Mouse (Mus musculus) MEL-GATA-1-ER (cell line): Measurements from ENCODE around the gene Nfya.

ENCODE experiments used
- DNase-seq: peaks from one replicate; pipeline ENCODE4 v3.0.0-alpha.2; 2012; ENCODE audit warnings: low read depth; ENCODE audit errors: extremely low read depth

The Nfya gene

DNA sequence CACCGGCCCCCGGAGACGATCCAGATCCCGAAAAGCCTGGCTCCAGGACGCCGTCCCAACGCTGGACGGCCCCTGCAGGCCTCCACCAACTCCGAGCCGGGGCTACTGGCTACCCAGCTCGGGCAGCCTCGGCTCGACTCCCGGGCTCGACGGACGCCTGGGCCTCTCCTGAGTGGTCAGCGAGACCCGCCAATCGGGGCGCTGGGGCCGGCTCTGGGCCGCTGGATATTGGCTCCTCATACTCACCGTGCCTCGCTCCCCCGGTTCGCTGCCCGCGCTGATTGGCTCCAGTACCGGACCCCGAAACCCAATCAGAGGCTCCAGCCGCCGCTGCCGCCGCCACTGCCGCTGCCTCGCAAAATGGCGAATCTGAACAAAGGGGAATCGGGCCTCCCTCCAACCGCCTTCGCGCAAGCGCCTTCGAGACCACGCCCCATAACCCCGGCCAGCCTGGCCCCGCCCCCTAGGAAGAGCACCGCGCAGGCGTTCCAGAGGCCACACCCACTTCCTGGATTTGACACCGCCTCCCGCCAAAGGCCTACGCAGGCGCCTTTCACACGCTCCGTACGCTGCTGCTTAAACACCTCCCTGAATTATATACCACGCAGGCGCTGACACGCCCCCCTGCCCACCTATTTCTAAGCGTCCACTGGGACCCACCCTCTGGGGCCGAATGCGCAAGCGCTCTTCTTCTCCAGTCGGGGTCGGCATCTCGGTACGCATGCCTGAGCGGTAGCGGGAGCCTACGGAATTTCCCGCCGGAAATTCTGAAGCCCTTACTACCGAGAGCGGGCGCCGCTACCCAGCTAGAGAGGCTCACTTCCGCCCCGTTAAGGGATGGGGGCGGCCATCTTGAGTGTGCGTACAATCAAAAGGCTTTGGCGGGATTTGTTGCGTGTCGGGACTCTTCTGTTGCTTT, at the start of gene Nfya, which contains the start of gene Oard1:
TSS of gene Nfya (minus strand) at position 527 of the 919 bp plus-strand sequence.
TSS of gene Oard1 (plus strand) at position 635 of the 919 bp plus-strand sequence.
- DNase-seq: peak; percentile 97

DNA sequence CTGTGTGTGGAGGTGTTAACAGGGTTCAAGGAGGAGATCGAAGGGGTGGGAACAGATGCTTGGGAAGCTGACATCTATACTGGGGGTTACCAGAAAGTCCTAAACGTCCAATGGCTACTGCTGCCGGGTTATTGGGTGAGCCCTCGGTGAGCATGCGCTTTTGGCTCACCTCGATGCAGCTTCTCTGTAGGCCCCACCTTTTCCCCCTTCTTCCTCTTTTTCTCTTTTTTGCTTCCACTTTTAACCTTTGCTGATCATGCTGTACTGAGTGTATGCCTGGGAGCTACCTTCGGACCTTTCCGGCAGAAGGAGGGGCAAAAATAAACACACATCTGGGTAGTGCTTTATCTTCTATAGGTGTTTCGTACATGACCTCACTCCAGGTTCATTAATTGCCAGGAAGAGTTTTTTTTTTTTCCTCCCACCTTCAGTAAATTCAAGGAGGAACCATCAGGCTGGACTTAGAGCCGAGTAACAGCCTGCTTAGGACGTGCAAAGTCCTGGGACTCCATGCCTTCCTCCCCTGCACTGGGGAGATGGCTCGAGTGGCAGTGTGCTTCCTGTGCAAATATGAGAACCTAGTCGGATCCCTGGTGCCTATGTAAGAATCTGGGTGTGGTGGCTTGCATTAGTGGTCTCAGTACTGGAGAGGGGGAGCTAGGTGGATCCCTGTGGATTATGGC, 48.4 kb upstream of the Nfya start:
- peak; percentile 86 for DNase-seq

DNA sequence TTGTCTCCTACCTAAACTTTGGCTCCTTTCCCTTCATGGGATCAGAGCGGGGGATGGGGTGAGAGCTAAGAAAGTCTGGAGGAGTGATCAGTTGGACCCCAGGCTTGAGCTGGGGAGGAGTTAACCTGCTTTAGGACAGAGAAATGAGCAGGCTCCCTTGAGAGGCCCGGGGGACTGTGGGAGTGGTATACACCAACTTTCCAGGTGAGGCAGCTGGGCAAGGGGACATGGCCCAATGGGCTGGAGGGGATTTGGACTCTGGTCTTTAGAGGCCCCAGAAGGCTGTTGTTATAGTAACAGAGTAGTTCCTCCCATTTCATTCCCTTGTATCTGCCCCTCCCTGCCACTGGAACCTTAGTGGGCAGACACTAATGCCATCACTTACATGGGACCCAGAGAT, 46.2 kb upstream of the Nfya start:
- no peak for DNase-seq

DNA sequence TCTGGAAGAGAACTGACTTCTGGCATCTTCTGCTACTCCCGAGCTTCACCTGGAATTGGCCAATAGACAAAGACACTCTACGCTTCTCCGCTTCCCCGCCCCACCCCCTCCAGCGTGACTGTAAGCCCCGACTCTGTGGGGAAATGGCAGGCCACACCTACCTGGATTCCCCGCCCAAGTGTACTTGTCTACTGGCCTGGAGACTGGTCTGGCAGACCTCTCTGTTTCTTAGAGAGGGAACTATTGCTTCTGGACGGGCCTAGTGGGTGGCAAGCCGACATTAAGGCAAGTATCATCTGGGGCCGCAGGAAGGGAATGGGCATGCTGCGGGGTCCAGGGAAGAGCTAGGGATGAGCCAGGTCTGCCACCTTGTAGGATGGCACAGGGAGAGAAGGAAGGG, 45.0 kb upstream of the Nfya start, which contains the start of gene Unc5cl:
TSS of gene Unc5cl (plus strand) at position 214 of the 400 bp plus-strand sequence.
- peak; percentile 78 for DNase-seq

DNA sequence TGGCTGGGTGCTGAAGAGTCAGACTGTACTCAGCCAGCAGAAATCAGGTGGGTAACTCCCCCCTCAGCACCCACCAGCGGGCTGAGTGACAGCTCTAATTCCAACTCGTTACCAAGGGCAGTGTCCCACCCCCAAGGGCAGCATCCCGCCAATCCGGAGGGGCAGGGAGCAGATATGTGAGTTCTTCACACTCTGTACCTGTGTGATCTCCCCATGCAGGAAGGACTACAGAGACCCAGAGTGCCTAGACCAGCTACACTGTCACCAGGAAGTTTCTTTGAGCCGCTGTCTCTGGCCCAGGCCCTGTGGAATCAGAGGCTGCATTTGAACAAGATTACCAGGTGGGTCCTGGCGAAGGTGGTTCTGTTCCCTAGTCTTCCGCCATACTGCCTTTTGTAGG, 44.5 kb upstream of the Nfya start:
- no peak for DNase-seq

DNA sequence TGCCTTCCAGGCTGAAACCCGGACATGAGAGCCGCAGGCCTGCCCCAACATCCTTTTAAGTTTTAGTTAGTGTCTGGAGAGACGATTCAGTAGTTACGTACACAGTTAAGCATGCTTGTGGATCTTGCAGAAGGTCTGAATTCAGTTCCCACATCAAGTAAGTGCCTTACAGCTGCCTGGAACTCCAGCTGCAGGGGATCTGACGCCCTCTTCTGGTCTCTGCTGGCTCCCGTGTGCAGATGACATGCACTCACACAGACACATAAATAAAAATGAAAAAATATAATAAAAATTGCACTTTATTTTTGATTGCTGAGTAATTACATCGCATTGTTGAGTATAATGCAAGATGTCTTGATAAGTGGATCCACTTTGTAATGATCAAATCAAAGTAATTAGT, 43.8 kb upstream of the Nfya start:
- DNase-seq: no peak

DNA sequence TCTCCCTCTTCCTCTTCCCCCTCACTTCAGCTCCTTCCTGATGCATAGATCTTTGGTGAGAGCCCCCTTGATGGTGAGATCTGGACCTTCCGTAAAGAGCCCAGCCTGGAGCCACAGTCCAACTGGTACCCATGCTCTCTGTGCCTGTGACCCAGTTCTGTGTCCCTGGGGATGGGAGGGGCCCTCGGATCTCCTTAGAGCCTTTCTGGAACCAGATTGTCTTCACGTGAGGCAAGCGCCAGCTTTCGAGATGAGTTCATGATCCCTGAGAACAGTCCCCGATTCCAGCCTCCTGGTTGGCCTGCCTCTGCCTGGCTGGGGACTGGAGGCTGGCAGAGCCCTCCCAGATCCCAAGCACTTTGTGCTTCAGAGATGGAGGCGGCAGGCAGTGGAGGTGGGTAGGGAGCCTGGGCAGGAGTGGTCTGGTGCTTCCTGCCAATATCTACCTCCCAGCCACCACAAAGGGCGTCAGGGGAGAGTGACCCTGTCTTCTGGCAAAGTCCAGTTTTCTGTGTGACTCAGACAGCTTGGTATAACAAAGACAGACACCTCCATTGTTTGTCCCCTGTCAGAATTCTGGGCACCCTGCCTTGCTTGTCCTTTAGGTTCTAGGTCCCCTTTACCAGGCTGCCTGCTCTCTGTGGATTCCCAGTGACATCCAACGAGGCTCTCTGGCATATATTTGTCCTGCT, 42.2 kb upstream of the Nfya start:
- no peak for DNase-seq

DNA sequence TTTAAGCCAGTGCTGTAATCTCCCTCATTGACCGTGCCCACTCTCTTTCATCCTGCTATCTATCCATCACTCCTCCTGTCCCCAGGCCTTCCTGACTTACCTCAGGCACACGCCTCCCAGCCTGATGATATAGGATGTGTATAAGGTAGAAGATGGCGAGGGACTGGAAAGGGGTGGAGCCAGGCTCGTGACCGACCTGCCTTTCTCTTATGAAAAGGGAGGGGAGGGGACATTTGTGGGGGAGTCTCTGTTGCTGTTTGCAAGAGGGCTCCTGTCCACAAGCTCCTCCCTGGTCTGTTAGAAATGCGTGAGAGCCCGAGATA, 41.6 kb upstream of the Nfya start, which contains the start of gene Tspo2:
TSS of gene Tspo2 (minus strand) at position 170 of the 323 bp plus-strand sequence.
- DNase-seq: peak; percentile 85

DNA sequence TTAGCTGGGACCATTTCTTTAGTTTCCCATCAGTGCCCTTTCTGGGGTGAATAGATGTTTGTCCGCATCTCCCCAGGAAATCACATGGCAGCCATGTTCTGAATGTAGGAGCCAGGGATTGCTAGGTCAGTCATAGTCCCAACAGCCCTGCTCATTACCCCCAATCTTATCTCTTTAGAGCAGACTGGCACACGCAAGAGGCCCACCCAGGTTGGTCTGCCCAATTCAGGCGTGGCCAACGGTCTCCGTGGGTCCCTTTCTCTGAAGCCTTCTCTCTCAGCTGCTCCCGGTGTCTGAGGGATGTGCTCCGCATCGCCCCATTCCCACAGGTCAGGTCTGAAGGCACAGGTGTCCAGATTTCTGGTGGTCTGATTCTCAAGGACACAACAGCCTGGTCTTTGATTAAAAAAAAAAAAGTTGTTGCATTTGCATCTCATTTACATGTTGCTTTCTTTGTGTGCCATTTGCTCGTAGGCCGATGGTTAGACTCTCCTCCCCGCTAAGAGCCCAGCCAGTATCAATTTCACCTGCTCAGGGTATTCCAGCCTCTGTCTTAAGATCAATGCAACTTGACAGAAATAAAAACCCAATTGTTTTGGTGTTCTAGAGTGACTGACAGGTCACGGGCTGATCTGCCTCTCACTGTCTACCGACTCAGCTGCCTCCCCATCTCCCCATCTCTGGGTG, 41.1 kb upstream of the Nfya start:
- DNase-seq: no peak

DNA sequence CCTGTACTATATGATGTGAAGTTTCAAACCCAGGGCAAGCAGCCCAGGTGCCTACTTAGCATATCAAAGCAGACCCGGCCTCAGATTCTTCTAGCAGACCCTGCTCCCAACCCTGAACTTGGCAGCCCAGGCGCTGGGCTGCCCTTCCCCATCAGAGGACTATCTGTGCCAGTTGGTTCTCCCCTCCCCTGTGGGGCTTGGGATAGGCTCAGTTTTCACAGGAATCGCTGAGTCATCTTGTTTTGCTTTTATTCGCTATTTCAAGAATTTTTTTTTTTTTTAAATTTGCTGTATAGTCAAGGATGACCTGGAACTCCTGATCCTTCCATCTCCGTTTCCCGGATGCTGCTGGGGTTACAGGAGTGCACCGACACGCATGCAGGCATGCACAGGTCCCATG, 38.0 kb upstream of the Nfya start:
- no peak for DNase-seq

DNA sequence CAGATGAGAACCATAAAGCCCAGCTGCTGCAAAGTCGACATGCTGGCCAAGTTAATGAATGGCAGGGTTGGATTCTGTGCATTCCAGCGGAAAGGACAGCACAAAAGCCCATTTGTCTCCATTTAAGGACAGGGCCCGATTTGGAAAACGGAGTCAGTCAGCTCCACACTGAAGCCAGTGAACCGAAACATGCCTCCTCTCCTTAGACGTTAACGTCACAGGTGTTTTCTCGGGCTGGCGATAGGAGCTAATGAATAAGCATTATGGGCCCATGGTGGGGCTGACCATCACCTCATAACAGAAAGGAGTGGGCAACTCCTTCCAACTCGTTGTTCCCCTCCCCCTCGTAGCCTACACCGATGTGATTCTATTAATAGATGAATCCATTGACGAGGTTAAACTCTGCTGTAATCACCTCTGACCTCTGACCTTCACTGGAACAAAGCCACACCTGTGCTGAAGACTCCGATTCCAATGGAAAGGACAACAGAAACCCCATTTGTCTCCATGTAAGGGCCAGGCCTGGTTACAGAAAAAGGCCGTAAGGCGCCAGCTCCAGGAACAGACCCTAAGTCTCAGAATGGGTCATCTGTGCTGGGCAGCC, 33.9 kb upstream of the Nfya start:
- DNase-seq: no peak

DNA sequence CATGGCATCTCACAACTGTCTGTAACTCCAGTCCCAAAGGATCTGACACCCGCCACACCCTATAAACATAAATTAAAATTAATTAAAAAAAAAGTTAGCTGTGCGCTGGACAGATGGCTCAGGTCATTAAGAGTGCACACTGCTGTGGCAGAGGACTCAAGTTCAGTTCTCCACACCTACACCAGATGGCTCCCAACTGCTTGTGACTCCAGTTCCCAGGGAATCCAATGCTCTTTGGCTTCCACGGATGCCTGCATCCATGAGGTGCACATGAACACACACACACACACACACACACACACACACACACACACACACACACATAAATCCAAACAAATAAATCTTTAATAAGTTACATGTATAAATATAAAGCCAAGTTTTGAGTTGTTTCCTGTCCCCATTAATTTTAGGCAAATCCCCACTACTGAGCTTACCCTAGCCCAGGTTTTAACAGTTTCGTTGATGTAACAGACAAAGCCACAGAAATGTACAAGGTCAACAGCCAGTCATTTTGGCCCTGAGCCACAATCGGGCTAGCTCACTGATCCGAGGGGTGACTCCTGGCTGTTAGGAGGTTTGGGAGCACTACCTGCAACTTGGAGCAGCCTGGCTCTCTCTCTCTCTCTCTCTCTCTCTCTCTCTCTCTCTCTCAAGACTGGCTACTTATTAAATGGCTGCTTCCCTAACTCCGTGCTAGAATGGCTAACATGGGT, 33.2 kb upstream of the Nfya start:
- no peak for DNase-seq

DNA sequence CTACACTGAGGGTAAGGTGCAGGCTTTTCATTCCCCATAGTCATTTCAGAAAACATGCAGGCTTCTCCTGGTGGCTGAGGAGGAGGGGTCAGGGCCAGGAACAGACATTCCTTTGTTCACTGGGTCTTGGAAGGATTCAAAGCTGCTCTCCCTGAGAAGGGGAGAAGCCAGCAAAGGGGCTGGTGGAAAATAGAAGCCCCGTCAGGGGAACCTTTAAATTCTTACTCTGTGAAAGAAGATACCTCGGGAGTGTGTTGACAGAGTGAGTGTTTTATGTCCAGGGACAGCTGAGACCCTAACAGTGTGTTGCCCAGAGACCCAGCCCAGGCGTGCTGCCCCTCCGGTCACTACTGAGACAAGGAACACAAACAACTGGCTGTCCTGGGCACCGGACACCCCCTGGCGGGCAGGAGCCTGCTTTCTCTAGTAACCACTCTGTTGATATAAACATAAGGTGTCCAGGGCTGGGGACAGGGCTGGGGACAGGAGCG, 27.8 kb upstream of the Nfya start:
- DNase-seq: no peak

DNA sequence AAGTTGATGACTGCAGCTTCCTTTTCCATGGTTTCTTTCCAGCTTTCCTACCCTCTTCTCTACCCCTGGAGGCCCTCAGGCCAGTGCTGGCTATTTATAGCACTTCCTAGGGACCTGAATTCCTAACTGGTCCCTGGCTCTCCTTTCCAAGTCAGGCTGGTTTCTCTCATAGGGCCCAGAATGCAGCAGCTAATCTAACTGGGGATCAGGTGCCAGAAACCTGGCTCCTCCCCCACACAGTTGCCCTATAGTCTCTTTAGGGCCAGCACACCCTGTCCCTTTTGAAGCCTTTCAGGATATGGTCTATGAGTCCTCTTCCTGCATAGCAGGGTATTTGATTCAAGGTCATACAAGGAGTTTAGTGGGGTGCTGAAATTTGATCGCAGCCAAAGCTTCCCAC, 26.8 kb upstream of the Nfya start:
- no peak for DNase-seq

DNA sequence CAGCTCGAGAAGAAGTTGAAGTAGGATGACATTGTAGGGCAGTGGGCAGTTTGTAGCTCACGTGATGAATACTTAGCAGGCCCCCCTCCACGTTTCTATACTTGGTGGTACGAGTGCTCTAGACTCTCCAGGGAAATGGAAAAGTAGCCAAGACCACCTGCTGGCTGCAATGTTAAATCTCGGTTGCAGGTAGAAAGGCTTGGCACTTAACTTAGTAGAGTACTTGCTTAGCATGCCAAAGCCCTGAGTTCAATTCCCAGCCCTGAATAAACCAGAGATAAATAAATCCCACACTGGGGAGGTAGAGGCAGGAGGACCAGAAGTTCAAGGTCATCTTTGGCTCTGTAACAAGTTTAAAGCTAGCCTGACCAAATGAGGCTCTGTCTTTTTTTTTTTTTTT, 24.8 kb upstream of the Nfya start:
- no peak for DNase-seq

DNA sequence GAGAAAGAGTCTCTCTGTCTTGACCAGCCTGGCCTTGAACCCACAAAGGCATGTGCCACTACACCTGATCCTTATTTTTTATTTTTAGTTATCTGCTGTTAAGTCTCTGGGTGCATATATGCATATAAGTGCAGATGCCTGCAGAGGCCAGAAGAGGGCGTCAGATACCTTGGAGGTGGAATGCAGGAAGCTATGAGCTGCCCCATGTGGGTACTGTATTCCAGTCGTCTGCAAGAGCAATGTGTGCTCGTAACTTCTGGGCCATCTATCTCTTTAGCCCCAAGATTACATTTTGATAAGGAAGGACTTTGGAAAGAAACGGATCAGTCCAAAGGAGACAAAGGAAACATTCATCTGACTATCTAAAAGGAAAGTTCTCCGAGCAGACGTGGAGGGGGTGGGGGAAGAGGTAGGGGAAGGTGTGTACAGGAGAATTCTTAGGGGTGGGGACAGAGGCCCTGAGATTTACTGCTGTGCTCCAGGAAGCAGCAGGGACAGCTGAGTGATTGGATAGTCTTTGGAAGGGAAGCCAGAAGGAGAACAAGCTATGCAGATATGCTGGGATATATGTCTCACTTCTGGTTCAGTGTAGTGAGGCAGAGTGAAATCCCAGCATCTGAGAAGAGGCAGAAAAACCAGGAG, 24.1 kb upstream of the Nfya start:
- no peak for DNase-seq

DNA sequence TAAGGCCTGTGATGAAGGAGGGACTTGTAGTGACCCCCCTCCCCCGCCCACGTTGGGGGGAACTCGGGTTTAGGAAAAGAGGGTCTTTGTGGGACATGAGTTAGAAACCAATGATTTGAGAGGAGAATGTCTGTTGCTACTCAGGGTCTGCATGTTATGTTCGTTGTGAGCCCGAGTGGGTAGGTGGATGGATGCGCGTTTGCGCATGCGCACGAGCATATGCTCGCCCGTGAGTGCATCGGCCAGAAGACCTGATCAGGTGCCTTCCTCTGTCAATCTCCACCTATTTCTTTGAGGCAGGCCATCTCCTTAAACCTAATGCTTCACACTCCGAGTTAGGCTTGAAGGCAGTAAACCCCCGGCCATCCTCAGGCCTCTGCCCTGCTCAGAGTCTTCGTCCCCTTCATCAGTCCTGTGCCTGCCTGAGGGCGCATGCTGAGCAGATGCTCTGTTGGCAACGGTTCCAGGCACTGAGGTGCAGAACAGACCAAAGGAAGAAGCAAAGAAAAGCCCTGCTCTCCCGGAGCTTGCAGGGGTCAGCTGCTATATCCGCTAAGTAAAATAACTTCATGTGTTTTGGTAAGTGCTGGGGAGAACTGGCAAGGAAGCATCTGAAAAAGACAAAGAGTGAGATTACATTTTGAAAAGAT, 23.4 kb upstream of the Nfya start:
- DNase-seq: no peak

DNA sequence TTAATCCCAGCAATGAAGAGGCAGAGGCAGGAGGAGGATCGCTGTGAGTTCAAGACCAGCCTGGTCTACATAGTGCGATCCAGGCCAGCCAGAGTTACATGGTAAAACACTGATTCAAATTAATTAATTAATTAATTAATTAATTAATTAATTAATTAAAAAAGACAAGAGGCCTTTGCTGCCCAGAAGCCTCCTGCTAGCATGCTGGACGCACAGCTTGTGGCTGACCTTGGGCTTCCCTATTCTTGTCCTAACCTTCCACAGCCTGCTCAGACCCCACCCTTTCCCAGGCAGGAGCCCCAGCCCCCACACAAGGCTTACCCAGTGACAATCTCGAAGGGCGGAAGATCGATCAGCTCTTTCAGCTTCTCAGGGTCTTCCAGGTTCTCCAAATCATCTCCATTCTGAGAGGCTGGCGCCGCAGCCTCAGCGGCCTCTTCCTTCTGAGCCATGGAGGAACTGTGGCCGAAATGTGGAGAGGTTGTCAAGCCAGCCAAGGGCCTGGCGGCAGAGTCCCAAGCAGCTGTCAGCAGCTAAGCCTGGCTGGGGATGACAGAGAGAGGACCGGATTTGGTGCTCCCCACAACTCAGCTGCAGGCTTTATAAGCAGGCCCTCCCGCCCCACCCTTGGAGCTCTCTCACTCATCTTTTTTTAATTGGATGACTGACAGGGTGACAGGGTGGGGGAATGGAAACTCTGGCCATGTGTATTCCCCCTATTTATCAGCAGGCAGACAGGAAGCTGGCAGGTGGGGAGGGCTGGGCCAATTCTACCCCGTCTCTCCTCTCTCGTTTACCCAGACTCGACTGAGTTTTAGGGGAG, 22.7 kb upstream of the Nfya start, which contains the start of gene Apobec2:
TSS of gene Apobec2 (minus strand) at position 773 of the 823 bp plus-strand sequence.
- DNase-seq: no peak
